Mouse (Mus musculus) heart, postnatal 4 days (tissue): Measurements from ENCODE around the gene Ceacam19. TPM values are rescaled to one million over a fixed set of nuclear protein-coding genes. Genes with fewer than 3 reads are reported as not detected.

Experiments used
- DNase-seq: peaks from one replicate; pipeline ENCODE4 v3.0.0; 2021
- total RNA-seq, 2 experiments: library from RNA; stranded (reverse); gene quantifications; 2 replicates each; pipeline ENCODE4 v1.2.3; 2021

Gene Ceacam19
- total RNA-seq, 2 experiments from 2014 or later = not detected

DNA sequence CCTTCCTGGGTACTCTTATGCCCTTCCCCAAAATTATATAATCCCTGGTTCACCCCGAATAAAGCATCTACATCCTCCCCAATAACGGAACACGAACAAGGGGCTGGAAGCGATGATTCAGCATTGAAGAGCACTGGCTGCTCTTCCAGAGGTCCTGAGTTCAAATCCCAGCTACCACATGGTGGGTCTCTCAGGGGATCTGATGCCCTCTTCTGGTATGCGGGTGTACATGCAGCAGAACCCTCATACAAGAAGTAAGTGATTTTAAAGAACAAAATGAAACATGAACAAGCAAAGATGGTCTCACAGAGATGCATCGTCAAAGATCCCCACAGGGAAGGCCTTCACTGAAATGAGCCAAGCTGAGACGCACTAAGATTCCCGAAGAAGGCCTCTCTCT is 7.0 kb downstream of the Ceacam19 start:
- DNase-seq = no peak

DNA sequence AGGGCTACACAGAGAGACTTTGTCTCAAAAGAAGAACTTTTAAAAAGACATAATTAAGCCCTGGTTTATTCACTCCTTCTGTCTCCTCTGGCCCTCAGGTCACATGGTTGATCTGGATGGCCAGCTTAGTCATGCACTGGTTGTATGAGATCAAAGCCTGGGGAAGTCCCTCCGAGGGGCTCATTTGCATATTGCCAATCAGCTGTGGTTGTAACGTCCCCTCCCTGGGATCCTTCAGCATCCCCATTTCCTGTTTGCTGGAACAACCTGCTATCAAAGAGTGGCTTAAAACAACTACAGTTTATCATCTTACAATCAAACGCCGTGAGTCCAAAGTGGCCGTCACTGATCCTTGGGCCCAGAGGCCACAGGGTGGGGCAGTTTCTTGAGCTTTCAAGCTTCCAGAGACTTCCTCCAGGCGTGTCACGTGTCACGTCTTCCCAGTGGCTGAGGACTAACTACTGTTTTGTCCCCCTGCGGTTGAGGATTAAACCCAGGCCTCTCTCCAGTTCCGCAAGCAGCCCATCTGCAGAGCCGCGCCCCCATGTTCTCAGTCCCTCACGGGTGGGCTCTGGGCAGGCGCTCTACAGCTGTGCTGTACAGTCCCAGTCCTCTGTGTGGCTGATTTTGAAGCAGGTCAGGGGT is 10.9 kb downstream of the Ceacam19 start:
- no peak for DNase-seq

DNA sequence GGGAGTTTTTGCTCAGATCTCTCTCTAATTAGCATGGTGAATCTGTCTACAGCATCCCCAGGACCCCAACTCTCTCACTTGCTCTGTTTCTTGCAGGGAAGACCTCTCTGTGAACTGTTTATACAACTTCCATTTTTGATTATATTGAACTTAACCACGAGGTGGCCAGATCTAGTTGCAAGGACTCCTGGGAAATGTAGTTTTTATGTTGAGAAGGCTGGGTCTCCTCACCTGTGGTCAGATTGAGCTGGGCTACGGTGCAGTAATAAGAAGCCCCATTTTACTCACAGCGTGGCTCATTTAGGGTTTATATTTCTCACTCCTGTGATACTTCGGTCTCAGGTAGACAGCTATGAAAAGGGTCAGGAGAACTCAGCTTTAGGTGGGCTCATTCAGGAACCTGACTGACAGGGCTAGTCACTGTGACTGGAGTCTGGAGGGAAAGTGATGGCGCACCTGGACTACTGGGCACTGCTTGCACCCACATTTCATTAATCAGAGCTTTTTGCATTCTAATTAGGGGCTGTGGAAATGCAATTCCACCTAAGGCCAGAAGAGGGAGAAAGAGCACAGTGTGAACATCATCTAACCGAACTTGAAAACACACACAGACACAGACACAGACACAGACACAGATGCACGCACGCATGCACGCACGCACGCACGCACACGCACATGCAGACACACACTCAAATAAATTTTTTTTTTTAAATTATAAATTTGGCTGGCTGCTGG is 11.7 kb downstream of the Ceacam19 start:
- DNase-seq = peak; percentile 59

DNA sequence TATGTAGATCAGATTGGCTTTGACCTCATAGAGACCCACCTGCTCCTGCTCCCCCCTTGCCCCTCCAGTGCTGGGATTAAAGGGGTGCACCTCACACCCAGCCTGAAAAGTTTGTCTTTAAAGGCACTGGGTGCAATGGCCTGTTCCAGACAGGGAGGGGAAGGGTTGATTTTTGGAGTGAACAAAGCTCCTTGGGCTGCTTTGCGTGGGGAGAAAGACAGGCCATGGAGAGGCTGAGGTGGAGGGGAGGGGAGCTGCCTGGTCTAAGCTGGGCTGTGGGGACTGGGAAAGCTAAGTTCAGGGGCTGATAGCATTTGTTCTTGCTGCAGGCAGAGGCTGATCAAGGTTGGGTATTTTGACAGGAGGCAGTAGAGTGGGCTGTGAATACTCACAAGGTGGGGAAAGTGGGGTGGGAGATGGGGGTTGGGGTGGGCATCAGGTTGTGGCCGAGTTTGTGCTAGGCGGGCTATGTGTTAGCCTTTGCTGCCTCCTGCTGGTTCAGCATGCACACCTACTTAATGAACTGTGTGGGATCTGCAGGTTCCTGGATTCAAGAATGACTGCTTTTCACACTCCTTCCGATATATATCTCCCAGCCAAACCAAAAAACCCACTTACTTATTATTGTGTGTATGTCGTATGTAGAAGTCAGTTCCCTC is 15.7 kb downstream of the Ceacam19 start:
- DNase-seq = peak; percentile 67

DNA sequence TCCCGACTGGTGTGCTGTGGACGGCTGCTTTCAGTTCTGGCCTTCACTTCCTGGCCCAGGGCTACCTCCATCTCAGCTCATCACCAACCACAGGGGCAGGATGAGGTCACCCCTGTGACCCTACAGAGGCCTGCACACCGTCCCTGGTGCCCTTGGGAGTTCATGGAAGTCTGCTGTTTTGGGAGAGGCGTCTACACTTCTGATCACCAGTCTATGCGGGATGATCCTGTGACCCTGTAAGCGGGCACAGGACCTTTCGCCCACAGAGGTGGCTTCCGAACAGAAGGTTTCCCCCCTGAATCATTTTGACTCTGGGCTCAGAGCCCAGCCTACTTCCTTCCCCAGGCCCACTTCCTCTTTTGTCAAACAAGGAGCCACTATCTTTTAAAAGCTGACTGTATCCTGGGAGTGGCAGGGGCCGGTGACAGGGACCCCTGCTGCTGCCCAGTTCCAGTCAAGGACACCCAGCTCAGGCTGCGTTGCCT is 16.6 kb downstream of the Ceacam19 start:
- no peak for DNase-seq

DNA sequence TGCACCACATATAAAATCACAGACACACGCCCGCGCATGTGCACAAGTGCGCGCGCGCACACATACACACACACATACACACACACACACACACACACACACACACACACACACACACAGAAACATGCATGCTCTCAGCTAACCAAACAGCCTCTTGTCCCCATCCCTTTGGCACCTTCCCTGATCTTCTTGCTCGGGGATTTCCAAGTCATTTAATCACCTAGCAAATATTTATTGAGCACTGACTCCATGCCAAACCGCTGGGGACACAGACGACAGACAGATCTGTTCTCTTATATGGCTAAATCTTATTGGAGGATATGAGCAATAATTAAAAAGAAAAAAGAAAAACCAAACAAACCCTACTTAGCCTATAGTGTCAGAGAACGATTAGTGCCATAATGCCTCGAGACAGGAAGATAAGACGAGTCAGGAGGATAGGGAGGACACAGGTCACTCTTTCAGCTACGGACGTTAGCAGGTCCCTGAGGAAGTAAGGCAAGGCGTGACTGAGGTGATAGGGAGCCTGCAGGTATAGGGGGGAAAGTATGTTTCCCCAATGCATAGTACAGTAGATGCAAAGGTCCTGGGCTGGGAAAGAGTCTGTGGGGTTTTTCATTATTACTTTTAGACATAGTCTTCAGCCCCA is 19.9 kb downstream of the Ceacam19 start:
- DNase-seq = no peak

DNA sequence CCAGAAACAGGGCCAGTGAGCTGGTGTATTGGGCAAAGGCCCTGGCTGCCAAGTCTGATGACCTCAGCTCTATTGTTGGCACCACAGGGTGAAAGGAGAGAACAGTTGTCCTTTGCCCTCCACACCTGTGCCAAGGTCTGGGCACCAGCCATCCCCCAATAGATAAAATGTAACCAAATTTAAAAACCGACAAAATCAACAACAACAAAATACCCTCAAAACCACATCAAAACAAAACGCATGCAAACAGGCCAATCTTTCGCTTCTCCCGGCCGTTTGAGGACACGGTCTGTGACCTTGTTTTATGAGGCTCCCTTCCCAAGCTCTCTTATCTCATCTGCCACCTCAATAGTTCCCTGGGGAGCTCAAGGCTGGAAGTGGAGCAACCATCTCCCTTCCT is 21.3 kb downstream of the Ceacam19 start:
- DNase-seq = no peak

DNA sequence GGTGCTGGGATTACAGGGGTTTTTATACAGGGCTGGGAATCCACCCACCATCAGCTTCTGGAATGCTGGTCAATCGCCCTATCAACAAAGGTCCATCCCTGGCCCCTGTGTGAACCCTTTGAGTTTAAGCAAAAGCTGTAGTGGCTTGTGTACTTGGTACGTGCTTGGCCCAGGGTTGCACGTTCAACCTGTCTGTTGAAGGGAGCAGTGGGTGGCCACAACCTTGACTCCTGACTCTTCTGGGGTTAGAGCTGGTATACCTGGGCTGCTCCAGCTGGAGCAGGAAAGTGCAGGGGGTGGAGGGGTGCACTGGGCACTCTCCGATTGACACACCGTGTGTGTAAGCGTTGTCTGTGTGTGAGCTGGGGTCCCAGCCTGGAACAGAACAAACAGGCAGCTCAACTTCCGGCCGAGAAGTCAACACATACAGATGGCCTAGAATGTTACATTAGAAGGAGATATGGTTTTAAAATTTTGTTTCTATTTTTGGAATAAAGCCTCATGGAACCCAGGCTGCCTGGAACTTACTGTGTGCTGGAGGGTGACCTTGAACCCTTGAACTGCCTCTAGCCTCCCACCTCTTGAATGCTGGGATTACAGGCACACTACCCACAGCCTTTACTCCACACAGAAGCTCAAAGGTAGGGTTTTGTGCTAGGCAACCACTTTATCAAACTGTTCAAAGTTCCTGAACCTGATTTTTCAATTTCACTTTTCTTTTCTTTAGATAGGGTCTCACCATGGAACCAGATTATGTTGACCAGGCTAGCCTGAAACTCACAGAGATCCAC is 22.3 kb downstream of the Ceacam19 start:
- DNase-seq = no peak

DNA sequence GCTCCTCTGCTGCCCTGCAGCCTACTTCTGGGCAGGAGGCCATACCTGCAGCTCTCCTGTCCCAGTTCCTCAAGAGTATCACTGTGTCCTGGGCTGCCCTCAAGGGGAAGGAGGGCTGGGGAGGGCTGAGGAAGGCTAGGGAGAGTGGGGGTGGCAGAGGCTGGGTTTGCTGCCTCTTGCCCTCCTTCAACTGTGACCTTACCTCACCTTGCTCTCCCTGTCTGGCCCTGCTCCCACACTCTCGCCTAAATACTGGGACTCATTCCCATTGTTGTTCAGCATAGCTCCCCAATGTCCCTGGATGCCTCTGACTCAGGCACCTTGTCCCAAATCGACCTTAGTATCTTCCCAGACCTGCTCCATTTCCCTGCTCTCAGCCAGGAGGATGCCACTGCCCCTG is 23.5 kb downstream of the Ceacam19 start:
- DNase-seq = peak; percentile 54

DNA sequence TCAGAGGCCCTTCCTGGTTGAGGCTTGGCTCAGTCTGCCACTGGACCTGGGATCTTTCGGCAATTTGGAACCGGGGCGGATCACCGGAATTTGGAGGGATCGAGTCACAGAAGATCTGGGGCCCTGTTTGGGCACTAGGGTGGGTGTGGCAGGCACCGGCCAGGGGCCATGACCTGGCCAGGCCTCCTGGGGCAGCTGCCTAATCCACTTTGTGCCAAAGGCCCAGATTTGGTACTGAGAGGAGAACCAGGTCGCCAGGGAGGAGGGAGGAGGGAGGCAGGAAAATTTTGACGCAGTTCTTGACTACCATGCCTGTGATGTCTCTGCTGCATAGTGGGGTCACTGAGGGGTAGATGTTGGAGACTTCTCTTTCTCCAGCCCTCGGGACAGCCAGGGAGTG is 26.6 kb downstream of the Ceacam19 start, which contains the start of gene Ceacam16:
TSS of gene Ceacam16 (minus strand) at position 101 of the 400 bp plus-strand sequence.
- no peak for DNase-seq

DNA sequence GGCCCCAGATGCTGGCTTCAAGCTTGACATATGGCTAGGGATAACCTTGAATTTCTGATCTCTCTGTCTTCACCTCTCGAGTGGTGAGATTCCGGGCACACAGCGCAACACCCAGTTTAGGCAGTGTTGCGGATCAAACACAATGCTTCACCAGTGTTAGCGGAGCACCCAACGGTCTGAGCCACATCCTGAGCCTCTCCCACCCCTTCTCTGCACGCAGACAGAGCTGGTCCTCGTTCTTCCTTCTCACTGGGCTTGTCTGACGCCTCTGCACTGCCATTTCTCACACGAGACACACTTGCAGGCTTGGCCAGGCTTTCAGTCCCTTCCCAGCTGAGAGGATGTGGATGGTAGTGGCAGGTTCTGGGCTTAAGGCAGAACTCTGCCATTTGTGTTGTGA is 28.0 kb downstream of the Ceacam19 start:
- no peak for DNase-seq

DNA sequence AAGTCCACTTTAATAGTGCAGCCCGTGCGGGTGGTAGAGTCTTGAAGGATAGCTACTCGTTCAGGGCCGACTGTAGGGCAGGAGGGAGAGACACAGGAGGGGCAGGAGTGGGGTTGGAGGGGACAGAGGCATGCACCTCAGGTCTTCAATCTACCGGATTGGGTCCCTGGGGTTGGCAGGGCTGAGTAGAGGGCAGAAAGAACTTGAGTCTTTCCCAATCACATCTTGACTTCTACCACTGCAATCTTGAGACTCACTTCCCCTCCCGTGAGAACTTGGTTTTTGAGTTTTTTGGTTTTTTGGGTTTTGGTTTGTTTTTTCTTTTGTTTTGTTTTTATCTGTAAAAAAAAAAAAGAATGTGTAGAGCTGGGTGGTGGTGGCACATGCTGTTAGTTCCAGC is 31.5 kb downstream of the Ceacam19 start:
- DNase-seq = no peak

DNA sequence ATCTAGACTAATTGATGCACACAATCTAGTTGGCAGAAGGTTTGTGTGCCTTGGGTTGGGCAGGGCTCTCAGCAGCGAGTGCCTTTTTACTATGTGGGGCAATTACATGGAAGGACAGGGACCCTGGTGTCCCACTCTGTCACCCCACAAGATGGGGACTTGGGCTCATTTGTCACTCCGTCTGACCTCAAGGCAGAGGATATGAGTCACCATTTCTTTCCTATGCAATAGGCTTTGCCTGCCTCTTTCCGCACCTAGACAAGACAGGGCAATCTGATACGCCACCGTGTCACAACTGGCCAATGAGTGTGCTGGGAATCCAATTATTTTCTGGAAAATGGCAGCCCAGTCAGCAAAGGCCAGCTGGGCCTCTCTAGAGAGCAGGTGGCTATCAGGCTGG is 32.1 kb downstream of the Ceacam19 start:
- no peak for DNase-seq

DNA sequence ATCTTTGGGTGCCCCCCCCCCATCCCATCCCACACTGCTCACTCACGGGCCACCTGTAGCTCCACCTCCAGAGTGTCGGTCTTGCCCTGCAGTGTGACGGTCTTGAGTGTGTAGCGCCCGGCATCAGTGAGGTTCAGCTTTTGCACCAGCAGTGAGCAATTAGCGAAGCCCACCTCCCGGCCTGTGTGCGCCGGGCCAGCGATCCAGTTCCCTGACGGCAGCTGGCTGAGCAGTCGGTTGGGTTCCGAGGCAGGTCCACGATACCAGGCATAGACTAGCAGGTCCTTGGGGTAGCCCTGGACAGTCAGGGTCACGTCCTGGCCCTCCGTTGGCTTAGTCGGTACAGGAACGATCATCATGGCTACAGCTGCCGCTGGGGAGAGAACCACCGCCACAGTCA is 34.2 kb downstream of the Ceacam19 start:
- DNase-seq = no peak

DNA sequence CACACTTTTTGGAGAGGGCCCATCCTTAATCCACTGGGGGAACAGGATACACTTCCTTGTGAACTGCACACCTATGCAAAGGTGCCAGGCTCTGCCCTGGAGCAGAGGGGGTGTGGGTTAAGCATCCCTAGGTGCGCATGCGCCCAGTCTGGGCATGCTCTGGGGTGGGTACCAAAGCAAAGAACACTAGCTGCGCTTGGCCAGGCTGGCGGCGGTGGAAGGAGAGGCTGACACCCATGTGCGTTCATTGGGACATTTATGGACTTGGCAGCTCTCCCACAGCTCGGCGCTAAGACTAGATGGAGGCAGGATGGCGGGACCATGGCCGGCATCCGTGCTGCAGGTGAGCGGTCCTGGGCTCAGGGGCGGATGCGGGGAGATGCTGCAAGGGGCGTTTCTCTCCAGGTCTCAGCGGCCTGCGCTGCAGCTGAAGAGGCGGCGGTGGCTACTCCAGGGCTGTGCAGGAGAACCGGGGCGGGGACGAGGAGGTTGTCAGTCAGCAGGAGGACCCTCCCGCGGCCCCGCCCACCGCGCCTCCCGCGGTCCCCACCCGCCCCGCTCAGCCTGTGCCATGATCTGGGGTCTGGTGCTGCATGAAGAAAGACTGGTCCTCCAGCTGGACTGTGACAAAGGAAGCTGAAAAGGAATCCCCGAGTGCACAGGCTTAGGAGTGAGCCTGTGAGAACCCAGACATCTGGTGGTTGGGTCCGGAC is 35.8 kb downstream of the Ceacam19 start, which contains the start of gene Gm19345:
TSS of gene Gm19345 (plus strand) at position 146 of the 713 bp plus-strand sequence.
- DNase-seq = no peak

DNA sequence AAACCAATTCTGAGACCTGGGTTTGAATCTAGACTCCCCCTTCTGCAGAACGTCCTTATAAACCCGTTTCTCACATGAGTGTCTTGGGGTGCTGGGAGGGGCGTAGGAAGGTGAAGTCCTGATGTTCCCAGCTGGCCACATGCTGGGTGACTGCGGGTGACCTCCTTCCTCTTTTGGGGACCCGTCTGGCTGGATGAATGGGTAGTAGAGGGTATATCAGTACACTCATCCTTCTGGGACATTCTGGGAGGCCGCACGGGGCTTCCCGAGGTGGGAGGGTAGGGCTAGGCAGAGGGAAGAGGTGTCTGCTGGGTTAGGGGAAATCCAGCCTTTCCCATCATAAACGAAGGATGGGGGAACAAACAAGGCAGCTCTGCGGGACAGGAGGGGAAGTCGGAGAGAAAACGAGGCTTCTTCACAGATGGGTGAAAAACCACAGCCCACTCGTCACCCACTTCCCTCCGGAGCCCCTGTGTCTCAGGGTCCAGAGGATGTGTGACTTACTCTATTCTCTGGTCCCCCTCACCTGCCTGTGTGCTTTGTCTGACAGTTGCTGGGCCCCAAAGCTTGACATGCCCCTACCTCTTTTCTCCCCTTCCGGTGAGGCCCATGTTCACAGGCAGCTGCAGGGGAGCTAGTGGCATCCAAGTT is 43.1 kb downstream of the Ceacam19 start:
- DNase-seq = no peak

DNA sequence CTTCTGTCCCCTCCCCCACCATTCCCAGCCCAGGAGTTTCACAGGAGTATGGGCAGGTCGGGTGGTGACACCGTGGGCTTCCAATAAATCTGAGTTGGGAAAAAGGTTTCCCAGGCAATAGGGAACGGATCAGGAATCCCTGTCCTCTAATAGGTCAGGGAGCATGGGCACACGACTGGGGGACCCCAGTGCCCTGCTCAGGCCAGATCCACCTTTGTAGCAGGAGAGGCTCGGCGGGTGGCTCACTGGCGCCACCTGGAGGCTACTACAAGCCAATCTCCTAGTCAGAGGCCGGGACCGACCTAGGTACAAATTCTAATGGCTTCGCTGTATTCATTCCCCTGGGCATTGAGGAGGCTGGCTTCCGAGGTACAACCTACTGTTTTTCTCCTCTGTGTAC is 44.2 kb downstream of the Ceacam19 start:
- DNase-seq = peak; percentile 85

DNA sequence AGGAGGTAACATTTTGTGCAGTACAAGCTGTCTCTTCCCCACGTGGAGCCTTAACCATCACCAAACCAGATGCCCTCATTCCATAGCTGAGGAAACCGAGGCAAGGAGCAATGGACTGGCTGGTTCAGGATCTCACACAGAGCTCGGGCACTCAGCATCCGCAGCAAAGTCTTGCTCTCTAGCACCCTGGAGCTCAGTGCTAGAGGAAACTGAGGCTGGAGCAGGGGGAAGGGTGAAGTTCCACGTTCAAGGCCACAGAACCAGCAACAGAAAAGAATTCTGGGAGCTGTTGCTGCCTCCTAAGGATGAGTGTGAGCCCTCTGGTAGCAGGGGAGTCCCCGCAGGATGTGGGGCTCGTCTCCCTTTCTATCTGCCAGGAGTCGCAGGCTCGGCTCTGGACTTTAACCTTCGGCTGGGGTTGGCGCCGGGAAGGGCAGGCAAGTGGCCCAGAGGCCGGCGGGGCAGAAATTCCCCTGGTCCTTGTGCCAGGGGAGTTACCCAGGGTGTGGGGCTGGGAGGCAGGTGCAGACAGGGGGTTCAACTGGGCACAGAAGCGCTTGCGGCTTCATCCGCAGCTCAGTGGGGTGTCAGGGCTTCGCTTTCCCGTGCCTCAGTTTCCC is 44.8 kb downstream of the Ceacam19 start:
- no peak for DNase-seq

DNA sequence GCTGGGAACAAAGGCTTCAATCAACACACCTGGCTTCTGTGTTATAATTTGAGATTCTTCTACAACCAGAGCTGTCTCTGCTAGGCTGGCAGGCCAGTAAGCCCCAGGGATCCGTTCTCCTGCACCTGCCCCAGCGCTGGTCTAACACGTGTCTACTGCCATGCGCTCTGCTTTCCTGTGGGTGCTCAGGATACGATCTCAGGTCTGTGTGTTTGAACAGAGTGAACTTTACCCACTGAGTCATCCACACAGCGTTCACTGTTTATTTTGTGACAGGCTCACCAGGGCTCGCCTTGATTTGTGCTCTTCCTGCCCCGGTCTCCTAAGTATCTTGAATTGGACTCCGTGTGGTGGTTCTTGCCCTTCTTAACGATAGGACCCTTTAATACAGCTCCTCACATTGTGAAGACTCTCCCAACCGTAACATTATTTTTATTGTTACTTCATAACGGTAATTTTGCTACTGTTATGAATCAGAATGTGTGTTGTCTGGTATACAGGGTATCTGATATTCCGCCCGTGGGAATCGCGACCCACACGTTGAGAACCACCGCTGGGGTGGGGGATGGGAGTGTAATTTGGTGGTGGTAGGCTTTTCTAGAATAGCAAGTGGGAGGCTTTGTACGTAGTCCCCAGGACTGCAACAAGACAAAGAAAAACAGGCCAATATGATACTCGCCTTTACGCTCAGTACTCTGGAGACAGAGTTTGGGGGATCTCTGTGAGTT is 45.9 kb downstream of the Ceacam19 start:
- no peak for DNase-seq

DNA sequence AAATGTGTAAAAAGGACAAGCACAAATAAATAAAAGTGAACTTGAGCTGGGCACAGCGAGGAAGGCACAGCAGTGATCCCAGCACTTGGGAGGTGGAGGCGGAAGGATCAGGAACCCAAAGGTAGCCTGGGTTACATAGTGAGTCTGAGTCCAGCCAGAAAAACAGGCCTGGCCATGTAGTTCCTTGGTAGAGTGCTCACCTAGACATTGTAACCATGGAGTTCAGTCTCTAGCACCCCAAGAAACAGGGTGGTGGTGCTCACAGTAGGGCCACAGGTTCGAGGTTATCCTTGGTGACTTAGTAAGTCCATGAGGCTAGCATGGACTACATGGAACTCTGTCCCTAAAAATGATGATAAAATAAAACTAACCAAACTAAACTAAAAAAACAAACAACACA is 46.8 kb downstream of the Ceacam19 start:
- no peak for DNase-seq
